Mouse (Mus musculus) stomach, postnatal 0 days (tissue): ENCODE measurements around the gene Gm5868. TPM values are rescaled to one million over a fixed set of nuclear protein-coding genes. Genes with fewer than 3 reads are reported as not detected.
"Not testable (repeated sequence)": the region's sequence is repeated elsewhere in the genome, so short reads cannot be mapped to it uniquely, and the experiment has no call there.

Experiments used
- ATAC-seq: fragments of 200-750 bp; cut with Nextera tagmentation; 2 replicates; pipeline ENCODE4 v1.8.0; 2017; ENCODE audit not compliant: low FRiP score, low TSS enrichment
- DNase-seq: peaks from one replicate; pipeline ENCODE4 v3.0.0-alpha.2; 2016; ENCODE audit warnings: low spot score
- H3K27ac ChIP-seq: fragments of 300-500 bp; sonication (generic); replicated peaks from 2 replicates; pipeline ENCODE4 v1.5.1; 2014; ENCODE audit warnings: mild to moderate bottlenecking, control low read depth
- H3K27me3 ChIP-seq: fragments of 300-500 bp; sonication (generic); 2 replicates; pipeline ENCODE4 v1.6.1; 2014; ENCODE audit warnings: low read length; ENCODE audit not compliant: control insufficient read depth, insufficient read depth
- H3K36me3 ChIP-seq: fragments of 300-500 bp; sonication (generic); 2 replicates; pipeline ENCODE4 v1.6.1; 2014; ENCODE audit warnings: low read length, mixed read lengths; ENCODE audit not compliant: control insufficient read depth, insufficient read depth
- H3K4me1 ChIP-seq: fragments of 300-500 bp; sonication (generic); replicated peaks from 2 replicates; pipeline ENCODE4 v1.6.1; 2014; ENCODE audit warnings: antibody characterized with exemption; ENCODE audit not compliant: control insufficient read depth, insufficient read depth
- H3K4me2 ChIP-seq: fragments of 300-500 bp; sonication (generic); replicated peaks from 2 replicates; pipeline ENCODE4 v1.6.1; 2014; ENCODE audit warnings: low read depth, mild to moderate bottlenecking, control low read depth, moderate library complexity
- H3K4me3 ChIP-seq: fragments of 300-500 bp; sonication (generic); 2 replicates; pipeline ENCODE4 v1.5.1; 2014; ENCODE audit warnings: low read depth, low read length, control low read depth
- H3K9ac ChIP-seq: fragments of 300-500 bp; sonication (generic); 2 replicates; pipeline ENCODE4 v1.6.1; 2014; ENCODE audit warnings: mild to moderate bottlenecking, low read length, control low read depth, mixed read lengths
- H3K9me3 ChIP-seq: fragments of 300-500 bp; sonication (generic); 2 replicates; pipeline ENCODE4 v1.6.1; 2016; ENCODE audit warnings: low read length; ENCODE audit not compliant: control insufficient read depth
- CTCF ChIP-seq: IDR thresholded peaks from 2 replicates; pipeline ENCODE4 v1.5.1; 2016; ENCODE audit warnings: antibody characterized with exemption, low read depth, mild to moderate bottlenecking, moderate library complexity
- EP300 ChIP-seq: optimal IDR thresholded peaks from 2 replicates; pipeline ENCODE3; 2016; ENCODE audit warnings: antibody characterized with exemption
- WGBS: fragments of 180-500 bp; shearing (Covaris S2); extraction: QIAGEN DNeasy Blood & Tissue Kit; methylation state at CpG from one replicate; pipeline ENCODE4 v1.1.7; 2014; 5-methylcytosine and 5-hydroxymethylcytosine counted together
- polyA plus RNA-seq: library from polyadenylated mRNA; unstranded; fragments of >200 nt; fragmentation: Nextera tagmentation; extraction: Ambion mirVana; gene quantifications from 2 replicates; pipeline ENCODE4 v1.2.1, GENCODE M21; 2015

Gm5868 gene
- polyA plus RNA-seq, 1 experiment from 2014 or later: 0.56 TPM

- no peak overlapping the region for H3K4me3 ChIP-seq
- H3K9ac ChIP-seq: no peak overlapping the region
- no peak for DNase-seq
- no peak overlapping the region for H3K4me2 ChIP-seq
- TF ChIP-seq CTCF (no peak), EP300 (no peak)
- H3K9me3 ChIP-seq: no peaks in the 10 kb centered on the region
- WGBS: 80% methylated on average over 5 of the region's 5 CpGs
- no peaks in the 10 kb centered on the region for H3K4me1 ChIP-seq
- H3K36me3 ChIP-seq: no peaks in the 10 kb centered on the region
- H3K27me3 ChIP-seq: no peaks in the 10 kb centered on the region
- H3K27ac ChIP-seq: no peak overlapping the region
- ATAC-seq: no peak
Measured at GRCm38 (mm10) chr5:72565621-72566020, 21.7 kb downstream of the Gm5868 start.

- H3K27me3 ChIP-seq, H3K4me3 ChIP-seq, H3K9ac ChIP-seq, DNase-seq, H3K9me3 ChIP-seq, H3K36me3 ChIP-seq, H3K4me2 ChIP-seq, ATAC-seq, H3K27ac ChIP-seq, H3K4me1 ChIP-seq: not testable (repeated sequence)
- 80% methylated on average over 2 of the region's 2 CpGs for WGBS
Measured at GRCm38 (mm10) chr5:72563183-72563582, 24.2 kb downstream of the Gm5868 start.

- H3K27ac ChIP-seq: no peak overlapping the region
- H3K4me2 ChIP-seq: no peak overlapping the region
- no peaks in the 10 kb centered on the region for H3K36me3 ChIP-seq
- H3K9me3 ChIP-seq: no peaks in the 10 kb centered on the region
- 68% methylated on average over 3 of the region's 3 CpGs for WGBS
- H3K4me3 ChIP-seq: no peak overlapping the region
- H3K27me3 ChIP-seq: no peaks in the 10 kb centered on the region
- ATAC-seq (no peak), DNase-seq (no peak)
- H3K9ac ChIP-seq: no peak overlapping the region
- no peaks in the 10 kb centered on the region for H3K4me1 ChIP-seq
- TF ChIP-seq CTCF (no peak), EP300 (no peak)
Measured at GRCm38 (mm10) chr5:72560976-72561628, 26.2 kb downstream of the Gm5868 start.

GRCm38 (mm10) chr5:72559544-72560049 is 27.8 kb downstream of the Gm5868 start, which contains the start of gene Nfxl1:
Gene Nfxl1, minus strand, starts transcription at chr5:72559684.
- peak within 1 kb of the TSS; percentile 91 for H3K9ac ChIP-seq
- H3K36me3 ChIP-seq: 0 out of 2 replicates have a peak, but pooled peaks cover 2% of the 10 kb centered on the region
- DNase-seq (peak; percentile 98), ATAC-seq (peak; percentile 98)
- under 1% methylated on average over 41 of the region's 42 CpGs for WGBS
- TF ChIP-seq EP300 (no peak), CTCF (peak; percentile 18)
- peak within 1 kb of the TSS; percentile 70 for H3K27ac ChIP-seq
- H3K27me3 ChIP-seq: no peaks in the 10 kb centered on the region
- no peaks in the 10 kb centered on the region for H3K9me3 ChIP-seq
- H3K4me1 ChIP-seq: no peaks in the 10 kb centered on the region
- peak within 1 kb of the TSS; percentile 99 for H3K4me2 ChIP-seq
- H3K4me3 ChIP-seq: peak within 1 kb of the TSS; percentile 89

- DNase-seq: no peak
- H3K27me3 ChIP-seq: no peaks in the 10 kb centered on the region
- H3K27ac ChIP-seq: peak overlapping the region; percentile 65
- WGBS: 1% methylated on average over 56 of the region's 57 CpGs
- H3K4me3 ChIP-seq: peak overlapping the region; percentile 89
- TF ChIP-seq CTCF (no peak), EP300 (no peak)
- peak; percentile 63 for ATAC-seq
- H3K9me3 ChIP-seq: no peaks in the 10 kb centered on the region
- H3K4me2 ChIP-seq: peak overlapping the region; percentile 99
- peak overlapping the region; percentile 91 for H3K9ac ChIP-seq
- H3K4me1 ChIP-seq: no peaks in the 10 kb centered on the region
- H3K36me3 ChIP-seq: peaks cover 2% of the 10 kb centered on the region; the same call in 1 of the 2 replicates
Measured at GRCm38 (mm10) chr5:72558716-72559526, 28.4 kb downstream of the Gm5868 start.
